Mouse (Mus musculus): ENCODE data around the gene Armh2.
A peak's percentile ranks its signal among the peaks of the same experiment; 100 is the strongest.

The Armh2 gene

DNA sequence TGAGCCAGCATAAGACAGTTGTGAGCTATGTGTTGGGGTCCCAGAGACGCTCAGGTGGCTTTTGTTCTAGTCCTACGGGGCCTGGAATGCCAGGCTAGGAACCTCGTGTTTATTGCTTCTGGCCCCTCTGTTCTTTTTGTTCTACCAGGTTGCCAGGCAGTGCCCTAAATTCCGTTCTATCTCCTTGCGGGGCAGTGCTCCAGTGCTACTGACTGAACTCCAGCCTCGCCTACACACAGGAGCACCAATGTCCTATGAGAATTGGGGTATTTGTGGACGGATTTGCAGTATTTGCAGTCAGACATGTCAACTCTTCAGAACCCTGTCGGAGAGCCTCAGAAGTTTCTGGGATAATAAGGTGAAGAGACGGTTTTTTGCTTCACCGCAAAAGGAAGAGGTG lies at the start of gene Armh2:
Gene Armh2 (plus strand): TSS at position 205 of the 400 bp plus-strand sequence.
- no peak for DNase-seq

DNA sequence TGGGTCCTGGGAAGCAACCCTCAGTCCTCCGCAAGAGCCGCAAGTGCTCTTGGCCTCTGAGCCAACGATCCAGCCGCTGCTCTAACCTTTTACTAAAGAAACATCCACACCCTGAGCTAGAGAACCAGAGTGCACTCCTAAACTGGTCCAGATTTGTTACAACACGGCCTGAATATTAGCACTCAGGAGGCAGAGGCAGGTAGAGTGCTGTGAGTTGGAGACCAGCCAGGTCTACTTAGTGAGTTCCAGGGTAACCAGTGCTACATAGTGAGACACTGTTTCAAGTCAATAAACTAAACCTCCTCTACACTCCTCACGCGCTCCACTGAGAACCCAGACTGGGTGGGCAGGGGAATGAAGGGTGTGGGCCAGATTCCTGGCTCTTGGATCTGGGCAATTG lies 47.7 kb upstream of the Armh2 start:
- no peak for DNase-seq

DNA sequence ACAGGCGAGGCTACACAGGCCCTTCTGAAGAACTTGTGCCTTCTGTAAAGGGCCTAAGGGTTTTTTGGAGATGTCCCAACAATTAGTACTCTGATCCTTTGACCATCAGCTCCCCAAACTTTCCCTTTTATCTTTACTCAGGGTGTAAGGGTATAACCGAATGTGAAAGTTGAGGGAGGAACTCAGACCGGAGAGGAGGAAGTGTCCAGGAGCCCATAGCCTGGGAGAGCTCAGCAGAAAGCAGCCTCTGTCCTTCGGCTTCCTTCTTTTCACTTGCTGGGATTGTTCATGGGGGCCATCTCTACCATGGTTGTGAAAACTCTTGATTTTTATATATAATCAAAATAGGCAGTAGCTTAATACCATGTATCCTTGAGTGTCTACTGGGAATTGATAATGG lies 42.3 kb upstream of the Armh2 start:
- no peak for DNase-seq

DNA sequence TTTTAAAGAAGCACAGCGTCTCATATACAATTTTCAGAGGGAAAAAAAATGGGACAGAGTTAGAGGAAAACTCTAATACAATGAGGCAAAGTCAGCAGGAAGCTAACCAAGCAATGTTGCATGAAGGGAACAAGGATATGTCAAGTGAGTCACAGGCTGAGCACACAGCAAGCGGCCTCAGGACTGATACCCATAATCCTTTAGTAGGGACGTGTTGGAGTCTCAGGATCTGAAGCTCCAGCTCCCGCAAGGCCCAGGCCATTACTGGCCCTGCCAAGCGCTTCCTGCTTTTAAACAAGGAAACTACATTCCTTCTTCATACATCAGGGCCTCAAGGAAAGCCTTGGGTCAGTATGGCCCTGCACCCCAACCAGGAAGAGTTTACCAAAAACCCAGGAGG lies 38.9 kb upstream of the Armh2 start:
- no peak for DNase-seq

DNA sequence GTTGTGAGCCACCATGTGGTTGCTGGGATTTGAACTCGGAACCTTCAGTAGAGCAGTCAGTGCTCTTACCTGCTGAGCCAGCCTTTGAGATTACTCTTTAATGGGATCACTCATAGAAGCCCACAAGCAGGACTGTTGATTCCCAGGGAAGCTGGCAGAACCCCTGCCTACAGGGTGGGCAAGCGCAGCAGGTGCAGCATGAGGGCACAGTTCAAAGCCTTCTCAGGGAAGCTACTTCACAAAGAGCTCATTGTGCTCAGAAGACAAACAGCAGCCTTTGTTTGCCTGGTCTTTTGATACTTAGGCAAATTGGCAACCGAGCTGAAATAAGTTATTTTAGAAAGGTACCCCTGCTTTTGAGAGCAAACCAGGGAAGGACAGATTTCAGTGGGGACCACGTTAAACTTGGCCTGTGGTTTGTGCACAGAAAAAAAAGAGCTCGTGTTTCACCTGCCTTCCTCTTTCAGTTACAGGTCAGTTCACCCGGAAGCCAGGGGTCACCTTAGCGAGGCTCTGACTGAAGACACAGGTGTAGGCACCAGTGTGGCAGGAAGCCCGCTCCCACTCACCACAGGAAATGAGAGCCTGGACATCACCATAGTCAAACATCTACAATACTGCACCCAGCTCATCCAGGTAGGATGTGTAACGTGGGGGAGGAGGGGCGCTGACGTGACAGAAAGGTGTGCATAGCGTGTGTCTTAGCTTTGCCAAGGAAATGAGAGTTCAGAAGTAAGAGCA lies 31.2 kb upstream of the Armh2 start:
- DNase-seq: peak; percentile 59

DNA sequence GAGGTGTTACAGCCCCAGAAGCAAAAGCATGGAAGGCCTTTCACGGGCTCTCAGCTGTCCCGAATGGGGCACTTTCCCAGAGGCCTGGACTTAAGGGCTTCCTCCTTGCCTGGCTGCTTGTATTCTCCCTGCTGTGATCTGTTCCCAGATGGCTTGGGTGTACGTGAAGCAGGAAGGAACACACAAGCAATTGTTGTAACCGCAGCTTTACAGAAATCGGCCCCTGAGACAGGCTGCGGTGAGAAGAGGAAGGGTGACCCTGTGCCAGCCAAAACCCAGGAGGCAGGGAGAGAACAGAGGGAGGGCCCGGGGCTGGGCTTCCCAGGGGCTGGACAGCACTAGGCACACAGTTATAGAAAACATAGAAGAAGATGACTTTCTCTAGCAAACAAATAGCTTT lies 30.1 kb upstream of the Armh2 start:
- no peak for DNase-seq

DNA sequence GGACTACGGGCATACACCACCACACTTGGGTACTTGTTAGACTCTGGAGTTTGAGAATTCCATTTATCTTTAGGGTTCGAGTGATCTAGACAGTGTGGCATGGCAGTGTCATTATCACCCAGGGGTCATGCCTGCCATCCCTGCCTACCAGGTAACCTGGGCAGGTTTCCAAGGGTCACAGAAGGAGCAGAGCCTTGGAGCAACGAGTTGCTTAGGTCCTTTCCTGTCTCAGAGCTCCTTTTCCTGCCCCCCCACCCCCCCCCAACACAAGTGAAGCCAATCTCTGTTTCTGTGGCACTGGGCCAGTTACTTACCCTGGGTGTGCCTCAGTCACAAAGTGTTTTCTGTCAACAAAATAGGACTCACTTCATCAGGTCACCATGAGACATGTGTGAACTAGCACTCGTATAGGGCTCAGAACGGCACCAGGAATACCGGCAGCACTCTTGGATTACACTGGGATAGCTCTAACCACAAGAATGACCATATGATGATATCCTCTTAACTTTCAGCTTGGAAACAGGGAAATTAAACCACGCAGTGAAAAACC lies 28.4 kb upstream of the Armh2 start:
- no peak for DNase-seq

DNA sequence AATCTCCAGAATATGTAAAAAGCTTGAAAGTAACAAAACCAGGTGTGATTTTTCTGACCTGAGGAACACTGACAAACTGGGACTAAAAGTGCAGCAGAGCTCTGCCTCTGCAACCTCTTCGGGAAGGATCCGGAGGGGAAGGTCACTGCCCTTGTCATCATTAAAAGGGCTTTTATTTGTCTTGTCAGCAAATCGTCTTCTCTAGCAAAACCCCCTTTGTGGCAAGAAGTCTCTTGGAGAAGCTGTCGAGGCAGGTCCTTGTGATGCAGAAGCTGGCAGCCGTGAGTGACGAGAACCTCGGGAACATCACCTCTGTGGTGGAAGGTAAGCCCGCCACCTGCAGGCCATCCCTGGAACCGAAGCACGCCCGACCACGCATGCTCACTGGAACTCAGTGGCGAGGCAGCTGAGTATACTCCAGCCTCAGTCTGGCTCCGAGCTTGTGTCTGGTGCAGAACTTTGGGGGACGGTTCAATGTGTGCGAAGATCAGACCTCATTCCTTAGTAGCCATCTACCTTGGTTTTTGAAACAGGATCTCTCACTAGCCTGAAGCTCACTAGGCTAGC lies 27.5 kb upstream of the Armh2 start:
- DNase-seq: peak; percentile 87

DNA sequence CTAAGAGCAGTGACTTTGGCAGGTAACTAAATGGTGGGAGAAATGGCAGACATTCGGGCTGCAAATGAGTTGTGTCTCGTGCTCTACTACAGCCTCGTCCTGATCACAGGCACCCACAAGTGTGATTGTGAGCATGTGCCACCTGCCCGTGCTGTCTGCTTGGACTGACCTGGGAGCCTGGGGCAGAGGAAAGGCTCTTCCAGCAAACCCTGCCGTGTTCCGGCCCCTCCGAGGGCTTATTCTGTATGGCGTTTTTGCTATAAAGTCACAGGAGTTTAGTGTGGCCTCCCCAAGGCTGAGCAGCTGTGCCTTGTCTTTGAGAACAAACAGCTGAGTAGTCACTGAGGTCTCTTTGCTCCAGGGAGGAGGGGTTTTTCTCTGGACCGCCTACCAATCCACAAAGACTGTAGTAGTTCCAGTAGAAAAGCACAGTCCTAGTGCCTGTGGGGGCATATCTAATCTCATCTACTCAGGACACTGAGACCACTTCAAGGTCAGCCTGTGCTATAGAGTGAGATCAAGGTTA lies 26.6 kb upstream of the Armh2 start:
- no peak for DNase-seq

DNA sequence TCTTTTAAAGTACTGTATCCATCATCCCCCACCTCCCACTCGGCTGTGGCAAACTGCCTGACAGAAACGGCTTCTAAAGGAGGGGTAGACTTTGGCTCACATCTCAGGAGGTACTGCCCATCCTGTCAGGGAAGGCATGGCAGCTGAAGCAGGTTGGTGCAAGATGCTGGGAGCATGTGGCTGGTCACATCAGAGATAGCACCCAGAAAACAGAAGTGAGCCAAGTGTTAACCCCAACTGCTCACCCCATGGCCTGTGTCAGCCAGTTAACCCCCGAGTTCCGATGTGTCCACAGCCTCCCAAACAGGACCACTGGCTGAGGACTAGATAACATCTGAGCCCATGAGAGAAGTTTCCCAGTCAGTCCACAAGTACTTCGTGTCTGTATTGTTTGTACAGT lies 25.4 kb upstream of the Armh2 start:
- no peak for DNase-seq

DNA sequence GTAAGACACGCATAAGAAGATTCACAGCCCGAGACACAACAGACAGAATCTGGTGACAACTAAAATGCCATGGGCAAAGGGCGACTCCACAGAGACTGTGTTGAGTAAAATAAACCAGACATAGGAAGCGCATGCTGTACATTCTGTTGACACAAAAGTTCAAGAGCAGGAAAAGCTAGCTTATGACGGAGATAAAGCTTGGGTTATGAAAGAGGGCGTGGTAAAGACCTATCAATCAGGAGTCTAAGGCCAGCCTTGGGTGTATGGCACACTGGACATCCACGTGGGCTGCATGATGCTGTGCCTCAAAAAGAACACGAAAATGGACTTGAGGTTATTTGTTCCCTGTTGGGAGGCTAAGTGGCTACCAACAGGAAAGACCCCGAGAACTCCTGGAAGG lies 24.6 kb upstream of the Armh2 start:
- no peak for DNase-seq

DNA sequence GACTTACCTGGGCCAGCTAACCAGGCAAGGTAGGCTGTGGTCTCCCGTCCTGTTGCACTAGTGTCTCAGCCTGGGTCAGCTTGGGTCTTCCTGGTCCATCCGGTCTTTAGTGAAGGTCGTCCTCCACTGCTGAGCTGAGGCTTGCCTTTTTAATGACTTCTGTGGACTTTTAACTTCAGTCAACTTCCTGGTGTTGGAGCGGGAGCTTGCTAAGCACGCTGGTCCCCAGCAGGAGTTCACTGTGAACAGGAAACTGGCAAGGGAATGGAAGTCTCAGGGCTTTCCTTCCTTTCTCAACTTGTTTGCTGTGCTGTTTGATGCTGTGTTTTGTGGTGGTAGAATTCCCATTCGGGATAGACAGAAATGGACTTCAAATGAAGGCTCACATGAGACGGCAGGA lies 23.4 kb upstream of the Armh2 start:
- DNase-seq: no peak

DNA sequence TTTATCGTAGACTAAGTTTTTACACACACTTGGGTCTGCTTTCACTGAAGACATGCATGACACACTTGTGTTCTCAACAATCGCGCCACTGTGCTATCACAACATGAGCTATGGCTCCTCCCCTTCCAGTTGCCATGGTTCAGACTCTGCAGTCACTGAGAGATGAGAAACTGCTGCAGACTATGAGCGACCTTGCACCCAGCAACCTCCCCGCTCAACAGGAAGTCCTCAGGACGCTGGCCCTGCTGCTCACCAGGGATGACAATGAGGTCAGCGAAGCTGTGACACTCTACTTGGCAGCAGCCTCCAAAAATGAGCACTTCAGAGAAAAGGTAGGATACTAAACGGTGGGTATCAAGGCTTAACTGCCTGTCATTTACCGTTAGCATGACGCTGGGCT lies 19.5 kb upstream of the Armh2 start:
- DNase-seq: peak; percentile 20

DNA sequence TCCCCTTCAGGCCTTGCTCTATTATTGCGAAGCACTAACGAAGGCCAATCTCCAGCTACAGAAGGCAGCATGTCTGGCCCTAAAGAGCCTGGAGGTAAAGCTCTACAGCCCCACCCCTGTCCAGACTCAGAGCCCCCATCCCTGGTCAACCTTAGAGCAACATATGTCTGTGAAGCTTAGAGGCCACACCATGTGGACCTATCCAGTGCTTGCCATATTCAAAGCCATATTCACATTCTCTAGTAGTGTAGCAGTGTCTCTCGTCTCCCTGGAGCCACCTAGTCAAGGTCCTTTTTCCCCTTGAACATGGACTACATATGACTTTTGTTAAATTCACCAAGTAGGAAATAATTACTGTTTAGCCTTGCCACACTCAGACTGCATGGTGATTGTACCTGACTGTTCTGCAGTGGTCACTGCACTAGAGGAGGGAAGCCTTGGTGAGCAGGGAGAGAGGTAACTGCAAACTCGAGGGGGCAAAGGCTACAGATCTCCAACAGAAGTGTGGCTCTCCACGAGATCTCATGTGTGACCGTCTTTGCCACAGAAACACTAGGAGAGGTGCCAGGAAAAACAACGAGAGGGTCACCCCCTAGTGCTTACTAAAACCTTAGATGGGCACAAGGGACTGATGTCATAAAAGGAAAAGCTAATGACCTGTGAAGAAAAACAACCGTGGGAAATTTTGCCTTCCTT lies 17.2 kb upstream of the Armh2 start:
- DNase-seq: no peak

DNA sequence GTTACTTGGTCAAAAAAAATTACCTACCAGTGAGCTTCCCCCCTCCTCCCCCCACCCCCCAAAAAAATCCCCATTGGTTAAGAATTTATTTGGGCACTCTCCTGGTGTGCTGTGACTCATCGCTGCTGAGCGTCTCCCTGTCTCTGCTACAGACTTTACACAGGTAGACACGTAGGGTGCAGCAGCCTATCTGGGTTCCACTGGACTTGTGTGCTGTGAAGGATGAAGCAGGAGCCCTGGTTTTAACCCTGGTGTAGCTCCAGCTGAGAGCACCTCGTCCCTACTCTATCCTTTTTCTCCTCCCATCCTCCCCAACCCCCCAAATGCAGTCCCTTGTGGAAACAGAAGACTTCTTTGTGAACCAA lies 16.7 kb upstream of the Armh2 start:
- no peak for DNase-seq

DNA sequence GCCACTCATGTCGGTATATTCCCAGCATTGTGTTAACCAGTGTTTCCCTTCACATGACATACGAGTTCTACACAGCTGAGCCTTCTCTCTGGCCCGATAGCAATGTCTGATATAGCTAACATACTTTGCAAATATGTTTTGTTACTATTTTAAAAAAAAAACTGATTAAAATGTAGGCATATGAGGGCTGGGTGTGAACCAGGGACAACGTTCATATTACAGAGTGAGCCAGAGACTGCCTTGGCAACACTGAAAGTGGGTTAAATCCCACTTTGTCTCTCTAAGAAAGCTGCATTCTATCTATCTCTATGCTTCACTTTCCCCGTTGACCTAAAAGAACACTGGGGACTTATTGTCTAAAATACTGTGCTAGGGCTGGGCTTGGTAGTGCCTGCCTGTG lies 11.9 kb upstream of the Armh2 start:
- no peak for DNase-seq

DNA sequence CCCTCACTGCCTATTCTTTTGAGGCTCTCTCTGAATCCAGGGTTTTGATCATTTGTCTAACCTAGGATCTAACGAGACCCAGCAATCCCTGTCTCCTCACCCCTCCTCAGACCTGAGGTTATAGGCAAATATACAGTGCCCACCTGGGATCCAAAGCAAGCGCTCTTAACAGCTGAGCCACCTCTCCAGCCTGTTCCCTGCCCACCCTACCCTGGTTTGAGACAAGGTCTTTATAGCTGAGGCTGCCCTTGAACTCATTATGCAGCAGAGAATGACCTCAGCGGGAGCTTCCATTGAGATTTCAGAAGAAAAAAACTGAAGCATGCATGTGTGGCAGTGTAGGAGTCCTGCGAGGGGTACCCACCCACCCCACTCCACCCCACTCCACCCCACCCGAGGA lies 6.5 kb upstream of the Armh2 start:
- no peak for DNase-seq

DNA sequence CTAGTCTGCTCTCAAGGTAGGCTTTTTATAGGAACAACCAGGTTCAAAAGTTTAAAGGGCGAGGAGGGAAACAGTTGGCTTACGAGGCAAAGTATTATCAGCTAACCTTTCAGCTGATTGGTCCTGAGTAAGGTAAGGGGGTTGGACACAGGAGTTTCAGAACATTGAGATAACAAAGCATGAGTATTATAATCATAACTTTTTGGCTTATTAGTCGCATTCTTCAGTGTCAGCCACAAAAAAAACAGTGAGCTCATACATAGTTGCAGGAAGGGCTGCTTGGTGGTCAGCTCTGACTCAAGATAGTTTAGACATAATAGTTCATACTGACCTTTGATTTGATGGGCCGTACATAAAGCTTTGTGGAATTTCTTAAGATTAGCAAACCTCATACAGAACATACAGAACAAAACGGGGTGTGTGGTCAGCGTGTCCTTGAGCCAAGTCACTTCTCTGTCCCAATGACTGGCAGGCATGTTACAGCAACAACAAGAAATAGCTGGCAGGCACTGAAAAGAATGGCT lies 5.4 kb upstream of the Armh2 start:
- no peak for DNase-seq

DNA sequence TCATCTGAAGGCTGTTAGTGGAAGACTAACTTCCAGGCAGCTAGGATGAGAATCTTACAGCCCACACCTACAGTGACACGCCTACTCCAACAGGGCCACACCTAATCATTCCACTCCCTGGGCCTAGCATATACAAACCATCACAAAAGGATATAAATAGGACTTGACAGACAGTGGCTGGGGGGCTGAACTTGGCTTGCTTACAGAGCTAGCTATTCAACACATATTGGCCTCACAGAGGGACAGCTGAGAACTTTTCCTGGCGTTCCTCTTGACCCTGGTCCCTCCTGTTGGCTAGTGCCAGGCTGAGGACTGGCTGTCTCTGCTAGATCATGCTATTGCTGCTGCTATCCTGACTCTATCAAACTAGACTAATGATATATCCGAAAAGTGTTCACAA lies 6.8 kb downstream of the Armh2 start:
- DNase-seq: no peak

DNA sequence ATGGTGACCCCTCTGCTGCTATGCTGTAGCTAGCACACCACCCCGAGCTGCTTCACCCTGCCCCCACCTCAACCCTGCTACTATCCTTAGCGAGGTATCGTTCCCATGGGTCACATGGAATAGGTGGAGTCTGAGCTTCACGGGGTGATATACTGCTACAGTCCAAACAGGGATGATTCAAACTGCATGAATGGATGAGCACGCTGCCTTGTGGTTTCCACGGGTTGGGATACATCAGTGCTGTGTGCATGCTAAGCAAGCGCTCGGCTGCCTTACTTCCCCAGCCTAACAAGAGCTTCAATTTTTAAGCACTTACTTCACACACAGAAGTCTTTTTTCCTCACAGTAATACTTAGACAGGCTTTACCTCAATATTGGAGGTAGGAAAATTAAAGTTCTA lies 9.8 kb downstream of the Armh2 start:
- DNase-seq: no peak

DNA sequence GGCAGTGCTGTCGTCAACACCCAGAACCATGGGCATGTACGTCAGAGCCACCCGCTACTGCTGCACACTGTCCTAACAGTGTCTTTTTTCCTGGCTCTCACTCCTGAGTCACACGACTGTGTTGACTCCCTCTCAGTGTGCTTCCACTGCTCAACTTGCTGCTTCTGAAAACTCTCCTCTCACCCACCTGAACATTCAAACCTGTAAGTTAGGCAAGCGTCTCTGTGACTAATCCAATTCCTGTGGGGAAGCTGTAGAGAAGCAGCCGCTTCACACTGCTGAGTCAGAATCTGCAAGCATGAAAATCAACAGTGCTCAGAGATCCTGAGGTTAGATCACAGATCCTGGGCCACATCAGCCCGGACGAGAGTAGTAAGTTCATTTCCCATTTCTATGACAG lies 10.4 kb downstream of the Armh2 start:
- no peak for DNase-seq

DNA sequence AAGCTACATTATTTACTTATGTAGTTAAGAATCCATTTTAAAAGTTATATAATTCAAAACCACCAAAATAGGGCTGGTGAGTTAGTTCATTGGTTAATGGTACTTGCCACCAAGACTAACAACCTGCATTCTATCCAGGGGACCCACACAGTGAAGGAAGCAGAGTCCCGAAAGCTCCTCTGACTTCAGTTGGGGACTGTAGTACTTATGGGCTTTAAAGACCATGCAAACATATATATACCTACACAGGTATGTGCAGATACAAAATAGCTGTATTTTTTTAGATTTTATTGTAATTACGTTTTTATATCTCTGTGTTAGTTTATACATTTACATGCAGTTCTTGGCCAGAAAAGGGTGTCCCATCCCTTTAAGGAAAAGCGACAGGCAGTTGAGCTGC lies 15.7 kb downstream of the Armh2 start:
- DNase-seq: no peak

DNA sequence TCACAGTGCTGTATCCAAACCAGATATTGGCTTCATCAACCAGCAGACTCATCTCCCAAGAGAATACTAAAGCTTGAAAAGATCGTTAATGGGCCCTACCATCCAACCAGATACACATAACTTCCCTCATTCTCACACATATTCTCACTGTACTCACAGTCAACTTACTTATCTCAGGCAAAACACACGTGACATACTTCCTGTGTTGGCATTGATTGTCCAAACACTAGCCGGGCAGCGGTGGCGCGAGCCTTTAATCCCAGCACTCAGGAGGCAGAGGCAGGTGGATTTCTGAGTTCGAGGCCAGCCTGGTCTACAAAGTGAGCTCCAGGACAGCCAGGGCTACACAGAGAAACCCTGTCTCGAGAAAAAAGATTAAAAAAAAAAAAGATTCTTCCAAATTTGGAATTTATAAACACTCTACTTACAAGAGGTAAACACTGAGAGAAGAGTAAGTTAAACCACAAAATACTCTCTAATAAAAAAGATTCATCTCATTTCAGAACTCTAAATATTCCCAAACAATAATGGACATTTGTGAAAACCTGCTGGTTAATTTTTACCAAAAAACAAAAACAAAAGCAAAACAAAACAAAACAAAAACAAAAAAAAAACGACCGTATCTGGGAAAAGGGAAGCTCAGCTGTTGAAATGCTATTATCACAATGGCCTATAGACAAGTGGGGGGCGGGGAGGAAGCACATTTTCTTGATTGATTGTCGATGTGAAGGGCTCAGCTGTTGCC lies 17.0 kb downstream of the Armh2 start:
- DNase-seq: no peak

Measured in retina, postnatal 1 day (tissue).